Mouse (Mus musculus) liver (tissue): Measurements from ENCODE around the gene Rtkn.

ENCODE experiments used
- DNase-seq: peaks from one replicate; pipeline ENCODE4 v3.0.0-alpha.2; 2020; ENCODE audit warnings: mixed read lengths

Gene Rtkn

GRCm38 (mm10) chr6:83142211-83142731, 7.0 kb downstream of the Rtkn start:
- no peak for DNase-seq

- DNase-seq, result no peak
These were observed 7.6 kb downstream of the Rtkn start for GRCm38 (mm10) chr6:83142886-83143285.

GRCm38 (mm10) chr6:83145209-83145608, 9.9 kb downstream of the Rtkn start:
- DNase-seq, result no peak

GRCm38 (mm10) chr6:83145805-83146204, 10.5 kb downstream of the Rtkn start:
- DNase-seq, result no peak

DNA sequence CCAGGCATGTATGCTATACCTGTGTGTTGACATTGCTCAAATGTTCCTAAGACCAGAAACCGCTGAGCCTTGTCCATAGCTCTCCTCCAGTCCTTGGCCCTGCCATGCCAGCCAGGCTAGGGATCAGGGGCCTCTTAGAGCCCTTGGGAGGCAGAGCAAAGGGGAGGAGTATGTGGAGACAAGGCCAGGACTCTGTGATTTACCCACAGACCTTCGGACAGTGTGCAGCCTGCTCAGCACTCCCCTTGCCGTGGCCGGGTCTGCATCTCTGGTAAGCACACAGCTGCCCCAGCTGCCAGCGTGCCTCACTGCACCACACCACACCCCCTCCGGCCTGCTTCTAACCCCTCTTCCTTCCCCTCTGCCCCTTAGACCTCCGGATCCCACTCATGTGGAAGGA, 12.0 kb downstream of the Rtkn start:
- DNase-seq, result no peak

- no peak for DNase-seq
These were observed 16.5 kb downstream of the Rtkn start for GRCm38 (mm10) chr6:83151721-83152120.

DNA sequence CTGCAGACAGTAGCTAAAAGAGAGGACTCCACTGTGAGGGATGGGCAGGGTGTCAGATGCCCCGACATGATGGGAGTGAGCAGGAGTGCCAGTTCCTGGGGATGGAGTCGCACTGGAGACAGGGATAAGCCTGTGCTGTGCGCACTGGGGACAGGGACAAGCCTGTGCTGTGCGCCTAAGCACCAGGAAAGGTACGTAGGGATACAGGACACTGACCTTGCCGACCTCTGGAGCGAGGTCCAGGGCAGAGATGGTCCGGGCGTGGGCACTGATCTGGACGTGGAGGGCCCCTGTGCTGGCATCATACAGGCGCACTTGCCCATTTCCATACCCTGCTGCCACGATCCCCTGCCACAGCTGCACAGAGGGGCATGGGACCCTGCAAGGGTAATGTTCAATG, 17.8 kb downstream of the Rtkn start:
- no peak for DNase-seq

DNA sequence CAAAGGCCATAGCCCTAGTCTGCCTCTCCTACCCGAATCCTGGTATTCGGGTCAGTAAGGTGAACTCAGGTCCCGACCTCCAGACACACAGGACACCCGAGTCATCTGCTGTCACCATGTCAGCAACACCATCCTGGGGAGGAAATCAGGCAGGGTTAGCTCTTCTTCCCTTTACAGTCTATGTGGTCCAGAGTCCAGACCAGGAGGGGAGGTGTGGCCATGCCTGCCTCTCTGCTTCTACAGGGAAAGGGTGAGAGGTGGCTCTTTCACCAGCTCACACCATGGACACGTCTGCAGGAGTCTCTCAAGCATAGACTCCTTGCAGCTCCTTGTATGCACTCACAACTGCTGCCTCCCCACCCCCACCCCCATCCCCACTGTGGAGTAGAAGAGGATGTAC, 18.2 kb downstream of the Rtkn start:
- DNase-seq, result no peak

DNA sequence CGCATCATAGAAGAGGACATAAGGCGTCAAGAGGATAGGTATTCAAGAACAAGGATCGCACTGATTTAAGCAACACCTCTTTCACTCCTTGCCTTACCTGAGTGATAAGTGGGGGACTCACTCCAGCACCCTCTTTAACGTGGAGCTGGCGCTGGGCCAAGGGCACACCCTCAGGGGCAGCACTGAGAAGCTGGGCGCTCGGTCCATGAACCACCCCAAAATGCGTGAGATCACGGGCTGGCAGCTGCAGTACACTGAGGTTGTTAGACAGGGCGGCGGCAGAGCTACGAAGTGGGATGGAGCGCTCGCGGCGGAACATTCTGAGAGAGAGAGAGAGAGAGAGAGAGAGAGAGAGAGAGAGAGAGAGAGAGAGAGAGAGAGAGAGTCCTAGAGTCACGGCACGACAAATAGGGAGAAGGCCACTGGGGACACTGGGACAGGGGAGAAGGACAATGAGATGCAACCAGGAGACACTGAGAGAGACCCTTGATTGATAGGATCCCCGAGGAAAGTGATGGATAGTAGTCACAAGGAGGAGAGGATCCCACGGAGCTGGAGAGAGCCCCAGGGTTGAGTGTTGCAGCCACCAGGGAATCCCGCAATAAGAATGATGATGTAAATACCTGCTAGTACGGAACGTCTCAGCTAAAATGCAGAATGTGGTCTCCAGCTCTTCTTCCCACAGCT, 20.4 kb downstream of the Rtkn start:
- no peak for DNase-seq

GRCm38 (mm10) chr6:83156259-83156684, 21.0 kb downstream of the Rtkn start, which contains the start of the genes Wdr54 and 1700003E16Rik:
Gene Wdr54, minus strand, starts transcription at chr6:83156397.
Gene 1700003E16Rik, plus strand, starts transcription at chr6:83156404.
- DNase-seq, result peak; percentile 45

DNA sequence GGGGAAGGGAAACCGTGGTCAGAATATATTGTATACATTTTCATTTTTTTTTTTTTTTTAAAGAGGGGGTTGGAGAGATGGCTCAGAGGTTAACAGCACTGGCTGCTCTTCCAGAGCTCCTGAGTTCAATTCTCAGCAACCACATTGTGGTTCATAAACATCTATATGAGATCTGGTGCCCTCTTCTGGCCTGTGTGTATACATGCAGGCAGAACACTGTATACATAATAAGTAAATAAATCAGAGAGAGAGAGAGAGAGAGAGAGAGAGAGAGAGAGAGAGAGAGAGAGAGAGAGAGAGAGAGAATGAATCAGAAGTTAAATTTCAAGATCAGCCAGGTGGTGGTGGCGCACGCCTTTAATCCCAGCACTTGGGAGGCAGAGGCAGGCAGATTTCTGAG, 24.2 kb downstream of the Rtkn start:
- DNase-seq, result peak; percentile 51

DNA sequence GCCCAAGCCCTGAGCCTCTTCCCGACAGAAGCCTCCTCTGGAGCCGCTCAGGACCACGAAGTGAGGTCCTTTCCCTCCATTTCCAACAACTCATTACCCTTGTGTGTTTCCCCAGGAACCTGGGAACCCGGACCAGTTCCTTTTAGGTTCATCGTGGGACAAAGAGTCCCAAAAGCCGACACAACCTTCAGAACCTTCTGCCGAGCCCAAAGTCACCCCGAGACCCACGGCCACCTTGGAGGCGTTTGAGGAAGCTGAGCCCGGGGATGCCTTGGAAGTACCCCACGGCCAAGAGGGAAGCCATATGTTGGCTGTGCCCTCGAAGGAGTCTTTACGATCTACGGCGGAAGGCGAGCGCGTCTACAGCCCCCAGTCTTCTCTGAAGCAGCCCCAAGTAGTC, 26.2 kb downstream of the Rtkn start:
- DNase-seq, result no peak

DNA sequence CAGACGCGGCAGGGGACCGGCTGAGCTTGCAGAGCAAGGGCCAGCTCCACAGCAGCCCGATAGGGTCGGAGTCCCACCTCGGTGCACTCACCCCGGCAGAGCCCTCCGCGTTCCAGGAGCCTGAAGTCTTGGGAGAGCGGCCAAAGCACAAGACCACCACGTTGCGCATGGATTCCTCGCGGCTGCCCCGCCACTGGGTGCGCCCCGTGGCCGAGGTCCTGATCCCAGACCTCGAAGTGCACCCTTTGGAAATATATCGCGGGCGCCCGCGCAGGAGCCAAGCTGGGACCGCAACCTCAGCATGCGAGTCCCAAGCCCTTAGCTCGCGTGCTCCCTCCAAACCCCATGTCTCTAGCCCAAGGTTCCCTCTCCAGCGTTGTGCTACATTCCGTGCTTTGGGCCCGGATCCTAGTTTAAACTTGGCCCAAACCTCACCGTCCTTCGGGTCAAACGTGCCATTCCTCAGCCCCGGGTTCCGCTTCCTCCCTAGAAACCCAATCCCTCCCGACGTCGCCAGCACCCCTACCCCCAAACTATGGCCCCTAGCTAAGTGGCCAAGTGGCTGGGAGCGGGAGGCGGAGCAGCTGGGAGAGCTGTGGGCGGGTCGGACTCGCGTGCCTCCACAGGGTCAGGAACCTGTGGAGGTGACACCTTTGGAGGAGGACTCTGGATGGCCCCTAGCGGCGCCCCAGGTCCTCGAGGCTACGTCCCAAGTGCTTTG, 26.8 kb downstream of the Rtkn start:
- DNase-seq, result peak; percentile 19

DNA sequence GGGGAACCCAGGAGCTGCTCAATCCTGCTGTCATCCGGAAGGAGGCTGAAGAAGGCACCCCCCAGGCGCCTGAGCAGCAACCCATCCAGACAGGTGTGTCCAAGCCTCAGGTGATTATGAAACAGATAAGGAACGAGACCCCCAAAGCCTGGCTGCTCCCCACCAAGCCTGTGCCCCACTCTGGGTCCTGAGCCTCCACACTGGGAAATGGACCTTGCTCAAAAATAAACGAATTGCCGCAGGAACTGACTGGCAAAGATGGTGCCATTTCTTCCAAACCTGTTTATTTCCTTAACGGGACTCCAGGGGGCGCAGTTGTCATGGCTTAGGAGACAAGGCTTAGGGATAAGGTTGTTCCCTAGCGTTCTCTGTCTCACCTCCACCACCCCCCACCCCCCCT, 27.4 kb downstream of the Rtkn start:
- peak; percentile 62 for DNase-seq

GRCm38 (mm10) chr6:83165026-83165606, 29.9 kb downstream of the Rtkn start:
- no peak for DNase-seq

DNA sequence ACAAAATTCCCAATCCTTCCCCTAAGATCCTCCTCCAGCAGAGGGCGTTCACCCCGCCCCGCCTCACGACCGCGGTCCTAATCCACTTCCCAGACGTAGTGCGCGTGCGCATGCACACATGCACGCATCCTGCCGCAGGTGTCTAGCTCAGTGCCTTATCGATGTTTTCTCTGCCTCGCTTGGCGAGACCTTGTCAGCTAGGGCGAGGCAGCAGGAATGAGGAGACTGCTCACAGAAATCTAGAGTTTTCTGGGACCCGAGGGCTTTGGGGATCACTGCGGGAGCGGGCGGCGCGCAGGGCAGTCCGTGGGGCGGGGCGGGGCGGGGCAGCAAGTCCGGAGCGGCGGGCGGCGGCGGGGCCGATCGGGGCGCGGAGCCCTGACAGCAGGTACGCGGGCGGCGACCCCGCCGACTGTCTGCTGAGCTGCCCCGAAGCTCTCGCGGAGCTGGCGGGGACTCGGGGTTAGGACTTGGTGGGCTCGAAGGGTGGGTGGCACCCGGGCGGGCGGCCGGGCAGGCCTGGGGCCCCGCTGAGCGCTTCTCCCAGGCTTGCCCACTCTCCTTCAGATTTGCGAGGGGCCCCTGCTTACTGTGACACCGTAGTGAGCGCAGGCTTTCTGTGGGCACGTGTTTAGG, 30.5 kb downstream of the Rtkn start, which contains the start of gene Dctn1:
Gene Dctn1, plus strand, starts transcription at position 314 of the 636 bp plus-strand sequence.
- peak; percentile 96 for DNase-seq

- peak; percentile 25 for DNase-seq
These were observed 31.0 kb downstream of the Rtkn start for GRCm38 (mm10) chr6:83166243-83166630.

- DNase-seq, result no peak
These were observed 34.6 kb downstream of the Rtkn start for GRCm38 (mm10) chr6:83169872-83170271.

GRCm38 (mm10) chr6:83171063-83171462, 35.8 kb downstream of the Rtkn start:
- no peak for DNase-seq

DNA sequence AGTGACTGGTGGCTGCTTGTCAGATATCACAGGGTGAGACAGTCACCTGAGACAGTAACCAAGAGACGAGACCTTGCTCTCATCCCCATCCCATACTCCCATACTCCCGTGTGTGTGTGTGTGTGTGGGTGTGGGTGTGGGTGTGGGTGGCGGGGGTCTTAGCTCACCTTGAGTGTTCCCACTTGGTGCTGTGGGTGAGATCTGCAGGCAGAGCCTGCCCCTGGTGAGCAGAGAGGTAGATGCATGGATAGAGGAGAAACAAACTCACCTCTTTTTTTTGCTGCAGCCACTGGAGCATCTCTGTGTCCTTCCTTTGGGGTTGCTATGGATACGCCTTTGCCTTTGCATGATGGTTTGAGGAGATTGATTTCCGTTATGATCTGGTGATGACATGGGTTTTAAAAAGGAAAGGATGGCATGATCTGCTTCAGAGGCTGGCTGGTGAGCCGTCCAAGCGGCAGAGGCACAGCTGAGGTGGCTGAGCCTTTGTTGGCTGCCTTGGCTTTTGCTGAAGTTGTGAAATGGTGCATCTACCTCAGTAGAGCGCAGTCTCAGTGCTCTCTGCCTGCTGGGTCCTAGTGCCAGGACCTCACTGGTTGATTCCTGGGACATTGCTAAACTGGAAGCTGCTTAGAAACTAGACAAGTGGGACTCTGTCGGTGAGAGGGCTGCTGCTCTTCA, 37.1 kb downstream of the Rtkn start:
- DNase-seq, result no peak

GRCm38 (mm10) chr6:83175996-83176395, 40.7 kb downstream of the Rtkn start:
- no peak for DNase-seq

DNA sequence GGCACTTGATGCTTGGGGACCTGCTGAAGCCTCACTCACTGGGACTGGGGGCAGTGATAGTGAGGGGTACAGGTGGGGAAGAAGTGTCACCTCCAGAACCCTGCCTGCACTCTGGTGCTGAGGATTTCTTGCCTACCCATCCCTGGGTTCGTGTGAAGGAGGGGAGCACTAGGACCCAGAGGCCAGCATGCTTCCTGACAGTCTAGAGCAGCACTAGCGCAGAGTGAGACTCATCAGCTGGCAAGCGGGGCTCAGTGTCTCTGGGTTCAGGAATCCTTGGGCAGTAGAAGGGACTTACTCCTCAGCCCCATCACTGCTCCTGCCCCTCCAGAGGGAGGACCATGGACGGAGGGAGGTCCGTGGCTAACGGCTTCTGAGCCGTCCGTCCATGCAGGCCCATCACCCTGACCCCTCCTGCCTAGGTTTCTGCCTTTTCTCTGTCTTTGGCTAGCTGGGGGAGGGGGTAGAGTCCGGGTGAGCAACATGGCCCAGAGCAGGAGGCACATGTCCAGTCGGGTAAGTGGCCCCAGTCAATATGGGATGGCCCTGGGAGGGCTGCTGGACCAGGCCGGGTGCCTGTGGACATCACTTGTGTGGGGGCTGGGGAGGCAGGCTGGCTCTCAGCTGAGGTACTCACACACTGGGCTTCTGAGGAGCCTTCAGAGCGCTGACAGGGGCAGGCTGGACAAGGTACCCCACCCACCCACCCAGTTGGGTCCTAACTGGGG, 44.3 kb downstream of the Rtkn start:
- no peak for DNase-seq
